Mouse (Mus musculus): ENCODE results near the gene Gm20518. TPM values are rescaled to one million over a fixed set of nuclear protein-coding genes. Genes with fewer than 3 reads are reported as not detected.

Gene Gm20518
- polyA plus RNA-seq (2015; fragmentation: Nextera tagmentation; extraction: Ambion mirVana): 0.20 TPM in 1 of 2 replicates, not detected in the other

DNA sequence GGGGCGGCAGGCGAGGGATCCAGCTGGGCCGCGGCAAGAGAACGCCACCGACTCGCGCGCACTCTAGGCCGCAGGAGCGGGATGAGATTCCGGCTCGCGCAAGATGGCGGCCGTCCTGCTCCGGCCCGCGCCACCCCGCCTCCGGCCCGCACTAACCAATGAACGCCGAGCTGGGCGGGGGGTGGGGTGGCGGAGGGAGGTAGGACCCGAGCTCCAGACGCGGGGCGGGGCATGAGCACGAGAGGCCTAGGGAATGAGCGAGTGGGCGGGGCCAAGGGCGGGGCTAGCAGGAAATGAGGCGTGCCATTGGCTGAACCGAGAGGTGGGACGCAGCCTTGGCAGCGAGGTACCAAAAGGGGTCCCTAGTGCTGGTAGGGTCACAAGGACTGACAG is at the start of gene Gm20518:
Gene Gm20518 (minus strand): TSS at position 105 of the 393 bp plus-strand sequence.
- DNase-seq (ENCODE audit: low spot score): peak; percentile 99

DNA sequence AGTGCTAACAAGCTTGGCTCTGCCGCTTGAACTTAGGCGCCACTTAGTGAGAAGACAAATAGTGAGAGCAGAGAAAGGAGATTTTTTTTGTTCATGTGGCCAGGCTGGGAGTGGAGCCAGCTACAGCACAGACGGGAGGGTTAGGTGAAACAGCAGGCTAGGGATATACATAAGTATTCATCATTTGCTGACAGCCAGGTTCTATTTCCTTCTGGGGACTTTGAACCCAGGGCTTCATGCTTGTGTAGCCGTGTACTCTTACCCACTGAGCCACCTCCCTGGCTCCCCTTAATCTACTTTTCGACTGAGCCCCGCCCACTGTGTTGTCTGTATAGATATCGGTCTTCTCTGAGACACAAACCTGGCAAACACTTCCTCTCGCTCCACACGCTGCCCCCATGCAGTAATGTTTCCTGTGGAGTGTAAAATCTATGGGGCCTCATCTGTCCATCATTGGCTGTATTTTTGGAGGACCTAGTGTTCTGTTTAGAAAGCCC is 47.8 kb upstream of the Gm20518 start:
- no peak for DNase-seq (ENCODE audit: low spot score)

DNA sequence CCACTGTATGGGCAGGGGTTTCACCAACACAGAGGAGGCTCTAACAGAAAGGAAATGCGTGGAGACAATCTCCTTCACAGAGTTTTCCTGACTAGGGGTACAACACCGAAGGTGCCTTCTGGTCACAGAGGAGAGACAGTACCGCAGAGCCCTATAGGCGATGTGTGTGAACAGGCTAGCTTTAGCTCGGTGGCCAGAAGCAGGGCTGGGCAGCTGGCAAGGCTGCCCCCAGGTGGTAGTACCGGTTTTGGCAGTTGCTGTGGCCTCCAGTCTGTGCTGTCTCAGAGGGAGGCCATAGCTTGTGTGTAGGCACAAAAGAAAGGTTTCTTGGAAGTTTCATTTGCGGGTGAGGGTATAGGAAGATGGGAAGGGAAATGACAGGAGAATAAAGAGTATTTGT is 47.4 kb upstream of the Gm20518 start:
- peak; percentile 56 for DNase-seq (ENCODE audit: low spot score)

GRCm38 (mm10) chr16:17938187-17938586 is 46.7 kb upstream of the Gm20518 start:
- no peak for DNase-seq (ENCODE audit: low spot score)

- no peak for DNase-seq (ENCODE audit: low spot score)
Measured at GRCm38 (mm10) chr16:17936776-17937175, 45.3 kb upstream of the Gm20518 start.

DNA sequence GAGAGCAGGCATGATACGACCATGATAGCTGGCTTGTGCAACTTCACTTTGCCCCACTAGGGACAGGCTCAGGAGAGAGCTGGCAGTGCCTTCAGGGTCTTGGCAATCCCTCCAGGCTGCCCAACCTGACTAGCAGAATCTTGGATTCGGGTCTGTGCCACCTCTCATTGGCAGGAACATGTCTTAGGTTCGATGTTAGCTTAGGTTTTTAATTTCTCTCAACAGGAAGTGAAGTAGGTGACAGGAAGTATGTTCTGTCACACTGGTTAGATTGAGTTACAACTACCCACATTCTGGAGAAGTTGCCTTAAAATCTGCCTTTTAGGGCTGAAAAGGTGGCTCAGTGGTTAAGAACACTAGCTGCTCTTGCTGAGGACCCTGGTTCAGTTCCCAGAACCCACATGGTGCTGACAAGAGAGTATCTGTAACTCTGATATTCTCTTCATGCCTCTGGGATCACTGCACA is 43.0 kb upstream of the Gm20518 start:
- peak; percentile 25 for DNase-seq (ENCODE audit: low spot score)

DNA sequence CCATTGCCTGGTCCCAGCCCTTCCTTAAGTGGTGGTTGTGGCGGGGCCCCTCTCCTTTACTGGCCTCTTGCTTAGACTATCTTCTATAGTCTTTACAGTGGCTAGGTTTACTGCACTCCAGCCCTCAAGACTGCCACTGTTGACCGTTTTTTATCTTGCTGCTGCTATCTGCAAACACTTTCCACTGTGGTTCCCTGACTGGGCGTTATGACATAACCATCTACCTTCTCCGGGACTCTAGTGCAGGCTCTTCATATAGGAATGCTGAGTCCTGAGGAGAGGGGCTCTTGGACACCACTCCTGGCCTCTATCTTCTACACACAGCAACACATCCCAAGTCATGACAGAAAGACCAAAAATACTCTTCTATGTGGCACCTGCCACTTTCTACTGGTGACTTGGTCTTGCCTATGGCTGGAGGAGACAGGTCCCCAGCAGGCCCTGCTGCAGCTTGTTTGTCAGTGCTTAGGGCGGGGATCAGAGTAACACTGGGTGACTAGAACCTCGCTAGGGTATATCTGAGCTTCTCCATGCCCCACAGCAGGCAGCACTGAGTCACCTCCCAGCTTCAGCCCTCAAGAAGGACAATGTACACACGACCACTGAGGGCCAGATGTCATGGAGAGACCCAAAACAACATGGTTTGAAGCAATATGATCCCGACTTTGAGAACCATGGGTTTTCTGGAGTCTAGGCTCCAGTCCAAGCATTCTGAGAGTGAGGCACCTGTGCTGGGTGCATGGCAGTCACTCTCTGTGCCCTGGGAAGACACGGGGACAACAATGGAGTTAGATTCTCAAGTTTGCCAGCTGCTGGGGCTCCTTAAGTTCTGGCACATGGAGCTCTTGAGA is 42.3 kb upstream of the Gm20518 start:
- no peak for DNase-seq (ENCODE audit: low spot score)

- DNase-seq (ENCODE audit: low spot score): no peak
Measured at GRCm38 (mm10) chr16:17931906-17932460, 40.5 kb upstream of the Gm20518 start.

GRCm38 (mm10) chr16:17929631-17930030 is 38.2 kb upstream of the Gm20518 start:
- no peak for DNase-seq (ENCODE audit: low spot score)

DNA sequence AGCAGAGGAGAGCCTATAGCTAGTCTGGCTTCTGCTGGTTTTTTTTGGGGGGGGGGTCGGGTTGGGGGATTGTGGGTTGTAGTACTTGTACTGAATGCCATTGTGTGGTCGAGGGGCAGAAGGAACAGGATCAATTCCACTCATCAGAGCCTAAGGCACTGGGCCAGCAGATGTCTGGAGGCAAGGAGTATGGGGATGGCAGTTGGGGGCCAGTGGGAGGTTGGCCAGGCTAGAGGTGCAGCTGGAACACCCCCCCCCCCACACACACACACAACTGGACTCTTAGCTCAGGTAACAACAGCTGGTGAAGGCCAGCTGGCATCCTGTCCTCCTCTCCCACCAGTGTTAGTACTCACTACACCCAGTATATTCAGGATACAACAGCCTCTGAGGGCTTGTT is 37.7 kb upstream of the Gm20518 start:
- DNase-seq (ENCODE audit: low spot score): no peak

DNA sequence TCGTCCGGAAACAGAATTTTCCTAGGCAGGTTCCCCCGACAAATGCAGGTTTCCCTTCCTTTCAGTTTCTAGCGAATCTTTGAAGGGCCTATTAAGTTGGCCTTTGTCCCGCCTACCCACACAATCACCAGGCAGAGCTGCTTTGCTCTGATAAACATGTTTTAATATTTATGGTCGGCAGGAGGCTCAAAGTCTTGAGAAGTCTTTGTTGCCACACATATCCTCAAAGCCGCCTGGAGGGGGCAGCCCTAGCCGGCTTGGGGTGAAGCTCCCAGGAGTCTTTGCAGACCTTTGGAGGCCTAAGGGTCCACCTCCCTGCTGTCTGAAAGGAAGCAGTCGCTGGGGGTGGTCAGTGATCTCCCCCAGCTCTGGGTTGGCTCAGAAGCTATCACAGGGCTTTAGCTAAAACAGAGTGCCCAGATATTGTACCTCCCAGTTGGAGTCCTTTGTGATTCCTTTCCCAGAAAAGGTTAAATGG is 37.2 kb upstream of the Gm20518 start:
- DNase-seq (ENCODE audit: low spot score): peak; percentile 82

DNA sequence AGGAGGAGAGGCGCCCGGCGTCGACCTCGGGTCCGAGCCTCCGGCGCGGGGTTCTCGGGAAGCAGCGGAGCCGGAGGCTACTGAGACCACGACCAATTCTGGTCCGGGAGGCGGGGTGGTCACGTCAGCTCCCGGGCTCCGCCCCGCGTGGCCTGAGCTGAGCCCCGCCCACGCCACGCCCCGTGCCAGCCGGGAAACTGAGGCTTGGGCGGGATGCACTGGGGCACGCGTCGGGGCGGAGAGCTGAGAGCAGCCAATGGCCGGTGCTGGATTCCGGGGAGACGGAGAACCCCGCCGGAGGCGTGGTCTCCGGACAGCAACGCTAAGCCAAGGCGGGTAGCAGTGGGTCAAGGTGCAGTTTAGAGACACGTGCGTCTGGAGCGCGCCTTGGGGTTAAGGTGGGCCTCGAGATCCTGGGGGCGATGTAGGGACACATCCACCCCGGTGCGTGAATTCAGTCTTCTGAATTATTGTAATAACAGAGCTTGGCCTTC is 36.7 kb upstream of the Gm20518 start, which contains the start of gene Slc25a1:
Gene Slc25a1 (minus strand): TSS at position 133 of the 494 bp plus-strand sequence.
- DNase-seq (ENCODE audit: low spot score): peak; percentile 19

GRCm38 (mm10) chr16:17927351-17928082 is 36.0 kb upstream of the Gm20518 start:
- DNase-seq (ENCODE audit: low spot score): peak; percentile 51

GRCm38 (mm10) chr16:17922163-17922538 is 30.7 kb upstream of the Gm20518 start:
- DNase-seq (ENCODE audit: low spot score): no peak

DNA sequence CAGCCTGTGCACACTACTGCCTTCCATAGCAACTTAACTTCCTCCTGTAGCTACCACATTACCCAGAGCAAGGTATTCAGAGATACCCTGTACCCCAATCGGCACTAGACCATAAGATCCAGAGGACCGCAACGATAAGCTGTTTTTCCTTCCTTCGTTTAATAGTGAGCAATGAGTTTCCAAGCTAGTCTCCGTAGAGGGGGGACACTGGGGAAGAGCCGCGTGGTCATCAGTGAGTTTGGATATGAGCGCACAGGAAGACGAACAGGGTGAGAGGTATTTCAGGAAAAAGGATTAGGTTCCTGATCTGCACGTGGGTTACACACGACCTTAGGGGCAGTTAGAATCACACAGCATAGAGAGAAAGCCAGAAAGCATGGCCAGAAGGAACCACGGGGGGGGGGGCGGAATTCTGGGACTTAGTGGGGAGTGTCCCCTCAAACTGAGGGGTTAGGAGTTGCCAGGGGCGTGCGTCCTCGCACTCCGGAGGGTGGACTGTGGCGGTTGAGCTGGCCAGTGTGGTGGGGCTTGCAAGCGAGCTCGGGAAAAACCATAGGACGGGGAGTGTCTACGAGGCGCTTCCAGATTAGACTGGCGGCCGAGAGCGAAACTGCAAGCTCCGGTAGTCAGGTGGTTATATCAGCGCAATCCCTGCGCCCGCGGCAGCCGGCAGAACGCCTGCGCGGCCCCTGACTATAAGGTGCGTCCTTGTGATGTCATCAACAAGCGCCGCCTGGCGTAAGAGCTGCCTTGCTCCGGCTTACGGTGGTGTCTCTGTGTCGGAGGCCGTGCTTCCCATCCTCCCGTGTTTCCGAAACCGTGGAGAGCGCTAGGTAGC is 30.1 kb upstream of the Gm20518 start:
- DNase-seq (ENCODE audit: low spot score): peak; percentile 97

DNA sequence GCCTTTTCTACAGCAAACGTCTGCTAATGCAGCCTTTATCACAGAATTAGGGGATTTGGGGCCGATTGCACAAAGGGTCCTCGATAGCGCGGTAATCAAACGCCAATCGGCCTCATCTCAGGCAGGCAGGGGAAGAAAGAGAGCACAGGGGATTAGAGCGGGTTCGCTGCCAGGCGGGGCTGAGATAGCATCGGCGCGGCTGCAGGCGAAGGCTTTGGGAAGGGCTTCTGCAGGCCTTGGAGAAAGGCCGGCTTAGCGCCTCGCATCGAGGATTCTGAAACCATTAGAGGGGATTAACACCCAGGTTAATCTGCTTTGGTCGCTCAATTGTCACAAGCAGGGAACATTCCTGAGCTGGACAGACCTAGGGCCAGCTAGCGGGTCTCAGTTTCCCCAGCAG is 29.1 kb upstream of the Gm20518 start:
- no peak for DNase-seq (ENCODE audit: low spot score)

DNA sequence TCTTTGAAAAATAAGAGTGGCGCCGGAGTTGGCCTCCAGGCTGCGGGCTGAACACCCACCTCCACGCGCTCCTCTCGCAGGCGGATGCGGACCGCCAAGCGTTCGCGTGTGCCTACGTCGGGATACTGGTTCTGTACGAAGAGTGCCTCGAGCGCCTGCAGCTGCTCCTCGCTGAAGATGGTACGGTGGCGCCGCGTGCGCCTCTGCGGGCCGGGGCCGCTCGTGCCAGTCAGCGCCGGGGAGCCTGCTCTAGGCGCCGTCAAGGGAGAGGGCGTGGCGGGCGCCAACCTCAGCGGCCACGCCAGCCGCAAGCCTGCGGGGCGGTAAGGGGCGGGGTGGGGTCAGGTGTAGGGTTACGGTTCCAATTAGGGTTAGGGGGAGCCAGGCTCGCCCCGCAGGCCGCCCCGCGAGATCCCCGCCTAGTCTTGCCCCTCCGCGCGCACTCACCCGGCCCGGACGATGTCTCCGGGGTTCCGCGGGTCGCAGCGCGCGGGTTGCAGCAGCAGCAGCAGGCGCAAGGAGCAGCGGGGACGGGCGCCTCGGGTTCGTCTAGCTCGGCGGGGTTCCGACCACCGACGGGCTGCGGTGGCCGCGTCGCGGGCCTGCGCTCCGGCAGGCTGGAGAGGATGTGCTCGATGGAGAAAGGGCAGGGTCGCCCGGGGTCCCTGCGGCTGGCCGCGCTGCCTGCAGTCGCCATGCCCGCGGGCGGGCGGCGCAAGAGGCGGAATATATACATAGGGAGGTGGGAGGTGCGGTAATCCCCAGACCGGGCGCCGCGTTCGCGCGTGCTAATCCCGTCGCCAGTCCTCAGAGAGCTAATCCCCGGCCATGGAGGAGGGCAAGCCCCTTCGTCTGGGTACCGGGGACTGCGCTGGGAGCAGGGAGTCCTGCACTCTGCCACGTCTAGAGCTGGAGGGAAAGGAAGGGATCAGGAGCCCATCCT is 23.1 kb upstream of the Gm20518 start, which contains the start of gene Gsc2:
Gene Gsc2 (minus strand): TSS at position 753 of the 943 bp plus-strand sequence.
- DNase-seq (ENCODE audit: low spot score): peak; percentile 35

DNA sequence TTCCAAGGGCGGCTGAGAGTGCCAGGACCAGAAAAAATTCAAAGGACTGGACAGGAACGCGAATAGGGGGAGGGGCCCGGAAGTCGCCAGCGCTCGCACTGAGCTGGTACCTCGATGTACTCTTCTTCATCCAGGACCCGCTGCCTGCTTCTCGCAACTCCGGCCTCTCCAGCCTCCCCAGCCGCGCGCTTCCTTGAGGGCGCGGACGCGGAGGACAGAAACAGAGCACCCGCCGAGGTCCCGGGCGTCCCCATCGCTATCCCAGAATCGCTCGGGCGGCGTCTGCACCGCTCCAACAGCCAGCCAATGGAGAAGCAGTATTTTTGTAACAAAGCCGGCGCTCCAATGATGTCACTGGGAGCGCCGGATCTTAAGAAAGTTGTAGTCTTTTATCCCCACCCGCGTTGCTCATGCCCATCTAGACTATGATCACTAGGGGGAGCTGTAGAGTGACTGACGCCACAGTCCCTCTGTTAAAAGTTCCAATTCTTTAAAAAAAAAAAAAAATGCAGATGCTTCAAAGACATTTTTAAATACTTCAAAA is 19.7 kb upstream of the Gm20518 start, which contains the start of gene Ess2:
Gene Ess2 (minus strand): TSS at position 297 of the 544 bp plus-strand sequence.
- peak; percentile 96 for DNase-seq (ENCODE audit: low spot score)

- DNase-seq (ENCODE audit: low spot score): no peak
Measured at GRCm38 (mm10) chr16:17898462-17898861, 7.0 kb upstream of the Gm20518 start, which contains the start of the genes Dgcr2 and Tssk2. Dgcr2 (minus strand) TSS chr16:17898562. Tssk2 (plus strand) TSS chr16:17898637.

Measured in thymus, postnatal 0 days (tissue).